Mouse (Mus musculus) thymus, postnatal 0 days (tissue): ENCODE data around the gene Pramel4. TPM values are rescaled to one million over a fixed set of nuclear protein-coding genes. Genes with fewer than 3 reads are reported as not detected.
"Not testable (repeated sequence)": the region's sequence is repeated elsewhere in the genome, so short reads cannot be mapped to it uniquely, and the experiment has no call there.

Experiments used
- DNase-seq: peaks from one replicate; pipeline ENCODE4 v3.0.0-alpha.2; 2015; ENCODE audit warnings: low spot score
- polyA plus RNA-seq: library from polyadenylated mRNA; unstranded; fragments of >200 nt; fragmentation: Nextera tagmentation; extraction: Ambion mirVana; gene quantifications from 2 replicates; pipeline ENCODE4 v1.2.1, GENCODE M21; 2015

The Pramel4 gene
- polyA plus RNA-seq, result not detected in 2 replicates

DNA sequence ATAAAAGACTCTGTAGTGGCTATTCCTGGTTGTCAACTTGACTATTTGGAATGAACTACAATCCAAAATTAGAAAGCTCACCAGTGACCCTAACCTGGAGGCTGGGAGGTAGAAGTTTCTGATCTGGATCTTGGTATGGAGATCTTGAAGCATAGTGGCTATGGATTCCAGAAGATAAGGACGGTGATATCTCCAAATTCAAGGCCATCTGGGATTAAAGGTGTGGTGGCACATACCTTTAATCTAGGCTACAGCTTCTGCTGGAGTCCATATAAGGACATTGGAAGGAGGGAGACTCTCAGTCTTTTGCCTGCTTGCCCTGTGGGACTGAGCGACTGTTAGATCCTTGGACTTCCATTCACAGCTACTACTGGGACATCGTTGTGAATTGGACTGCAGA, at the start of gene Pramel4:
Gene Pramel4, plus strand, starts transcription at position 301 of the 400 bp plus-strand sequence.
- not testable (repeated sequence) for DNase-seq

DNA sequence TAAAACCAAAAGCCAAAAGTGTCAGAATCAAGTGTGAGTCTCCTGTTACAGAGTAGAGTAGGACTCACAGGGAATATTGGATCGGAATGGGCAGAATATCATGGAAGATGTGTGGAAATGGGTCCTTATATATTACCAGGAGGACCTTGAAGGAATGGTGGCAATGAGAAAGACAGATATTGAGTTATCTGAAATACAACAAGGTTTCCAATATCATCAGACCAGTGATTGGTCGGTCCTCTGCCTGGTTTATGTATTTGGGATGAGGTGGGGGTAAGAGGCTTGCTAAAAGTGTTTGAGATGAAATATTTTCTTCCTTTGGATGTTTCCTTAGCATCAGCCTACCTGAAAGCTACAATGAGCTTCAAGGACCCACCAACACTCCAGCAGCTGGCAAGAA, 47.2 kb downstream of the Pramel4 start, which contains the start of gene Gm13102:
Gene Gm13102, plus strand, starts transcription at position 301 of the 400 bp plus-strand sequence.
- not testable (repeated sequence) for DNase-seq

Other genes starting within 250 kb of the Pramel4 start
- gene Gm13084, start 243.0 kb upstream of the Pramel4 start, polyA plus RNA-seq, result not detected in 2 replicates
- not detected in 2 replicates for gene Gm13103, start 212.6 kb upstream of the Pramel4 start, polyA plus RNA-seq
- not detected in 2 replicates for gene Pramef6, start 158.7 kb upstream of the Pramel4 start, polyA plus RNA-seq
- not detected in 2 replicates for gene Pramef25, start 108.1 kb upstream of the Pramel4 start, polyA plus RNA-seq
- not detected in 2 replicates for gene Gm13101, start 92.2 kb upstream of the Pramel4 start, polyA plus RNA-seq
- gene Pramef17, start 64.8 kb upstream of the Pramel4 start, polyA plus RNA-seq, result not detected in 2 replicates
- gene Gm13102, start 47.3 kb downstream of the Pramel4 start, polyA plus RNA-seq, result not detected in 2 replicates
- not detected in 2 replicates for gene Oog3, start 103.5 kb downstream of the Pramel4 start, polyA plus RNA-seq
- not detected in 2 replicates for gene Oog2, start 131.6 kb downstream of the Pramel4 start, polyA plus RNA-seq
- gene C87977, start 154.2 kb downstream of the Pramel4 start, polyA plus RNA-seq, result not detected in 2 replicates
- gene Pramel5, start 221.4 kb downstream of the Pramel4 start, polyA plus RNA-seq, result 0.06 TPM in 1 of 2 replicates, not detected in the other